Mouse (Mus musculus): Measurements from ENCODE around the gene Lpcat3.
"Not testable (repeated sequence)": the region's sequence is repeated elsewhere in the genome, so short reads cannot be mapped to it uniquely, and the experiment has no call there.

The Lpcat3 gene

GRCm38 (mm10) chr6:124679486-124679885 is 16.7 kb downstream of the Lpcat3 start:
- DNase-seq: no peak

- not testable (repeated sequence) for DNase-seq
Measured at GRCm38 (mm10) chr6:124682291-124682690, 19.5 kb downstream of the Lpcat3 start.

- peak; percentile 63 for DNase-seq
Measured at GRCm38 (mm10) chr6:124683591-124684417, 21.0 kb downstream of the Lpcat3 start.

GRCm38 (mm10) chr6:124685606-124686386 is 23.0 kb downstream of the Lpcat3 start:
- no peak for DNase-seq

GRCm38 (mm10) chr6:124686644-124687043 is 23.8 kb downstream of the Lpcat3 start:
- DNase-seq: not testable (repeated sequence)

GRCm38 (mm10) chr6:124688151-124688758 is 25.4 kb downstream of the Lpcat3 start:
- no peak for DNase-seq

- no peak for DNase-seq
Measured at GRCm38 (mm10) chr6:124689011-124689410, 26.2 kb downstream of the Lpcat3 start.

- no peak for DNase-seq
Measured at GRCm38 (mm10) chr6:124690517-124690916, 27.7 kb downstream of the Lpcat3 start.

GRCm38 (mm10) chr6:124693243-124693981 is 30.6 kb downstream of the Lpcat3 start:
- no peak for DNase-seq

- DNase-seq: peak; percentile 84
Measured at GRCm38 (mm10) chr6:124694166-124694955, 31.5 kb downstream of the Lpcat3 start.

- no peak for DNase-seq
Measured at GRCm38 (mm10) chr6:124696441-124697150, 33.8 kb downstream of the Lpcat3 start.

- no peak for DNase-seq
Measured at GRCm38 (mm10) chr6:124698751-124699150, 35.9 kb downstream of the Lpcat3 start.

- no peak for DNase-seq
Measured at GRCm38 (mm10) chr6:124699366-124699765, 36.5 kb downstream of the Lpcat3 start.

GRCm38 (mm10) chr6:124699962-124700610 is 37.3 kb downstream of the Lpcat3 start:
- DNase-seq: peak; percentile 82

GRCm38 (mm10) chr6:124701338-124701737 is 38.5 kb downstream of the Lpcat3 start:
- no peak for DNase-seq

- DNase-seq: no peak
Measured at GRCm38 (mm10) chr6:124702102-124702783, 39.4 kb downstream of the Lpcat3 start.

- DNase-seq: peak; percentile 84
Measured at GRCm38 (mm10) chr6:124702784-124703103, 39.9 kb downstream of the Lpcat3 start.

- DNase-seq: no peak
Measured at GRCm38 (mm10) chr6:124703789-124704188, 41.0 kb downstream of the Lpcat3 start.

GRCm38 (mm10) chr6:124704417-124704816 is 41.6 kb downstream of the Lpcat3 start:
- no peak for DNase-seq

GRCm38 (mm10) chr6:124706061-124706627 is 43.3 kb downstream of the Lpcat3 start:
- DNase-seq: no peak
